Mouse (Mus musculus) small intestine, adult 2 months (tissue): ENCODE data around the gene Dnah7a.

Source experiments
- CTCF ChIP-seq: fragments of 200-500 bp; IDR thresholded peaks from 2 replicates; pipeline ENCODE4 v1.5.1; 2012; ENCODE audit warnings: low read depth, mild to moderate bottlenecking, control low read depth, inconsistent platforms, low read length, moderate library complexity, mixed read lengths; ENCODE audit not compliant: insufficient replicate concordance, insufficient read length; ENCODE audit errors: extremely low read depth
- POLR2A ChIP-seq: fragments of 200-500 bp; IDR thresholded peaks from 2 replicates; pipeline ENCODE4 v1.6.1; 2012; ENCODE audit warnings: low read depth, mild to moderate bottlenecking, control low read depth, inconsistent platforms, low read length, moderate library complexity

GRCm38 (mm10) chr1:53704164-53704563 lies 2.4 kb downstream of the Dnah7a start:
- TF ChIP-seq CTCF (no peak), POLR2A (no peak)
